Mouse (Mus musculus): ENCODE measurements at regions not wholly inside any gene's neighbourhood (a gene's known extent, or its start where the extent isn't known, plus 50 kb on each side); places are given as distances from the start of the nearest gene placed in this dataset.

GRCm38 (mm10) chr7:106350156-106350788, 135.1 kb upstream of the Gvin1 start:
- DNase-seq (ENCODE audit: low read depth, low spot score), result peak; percentile 7

Measured in CD4-positive helper T cell, adult 2 months (primary cell).